Mouse (Mus musculus): ENCODE data around the gene Pla2g7.

DNA sequence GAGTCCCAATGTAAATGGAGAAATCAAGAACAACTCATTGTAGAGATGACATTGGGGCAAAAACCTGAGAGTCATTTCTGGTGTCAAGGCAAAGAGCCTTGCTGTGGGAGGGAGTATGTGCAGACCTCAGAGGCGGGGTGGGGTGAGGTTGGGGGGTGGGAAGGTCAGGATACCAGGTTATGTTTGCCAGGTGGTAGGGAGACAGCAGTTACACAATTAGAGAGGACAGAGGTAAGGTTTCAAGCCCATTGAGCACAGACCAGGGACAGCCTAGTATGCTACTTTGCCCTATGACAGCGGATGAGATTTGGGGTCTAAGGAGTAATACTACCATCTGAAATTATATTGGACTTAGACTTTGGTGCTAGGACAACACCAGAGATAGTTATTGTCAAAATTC is 19.4 kb downstream of the Pla2g7 start:
- TF ChIP-seq POLR2A (IDR thresholded peaks at IDR 0.05; ENCODE audit: low read depth, low read length) (no peak), CTCF (conservative IDR thresholded peaks at IDR 0.05; ENCODE audit: insufficient read depth, insufficient read length, low read depth, low read length) (no peak)

Measured in kidney, adult 2 months (tissue).